In genomic region chr19:11818199-11819142, GRCm38 (mm10) we compare ENCODE assay signal across 8 mouse cellular contexts. TPM values are rescaled to one million over a fixed set of nuclear protein-coding genes. Genes with fewer than 3 reads are reported as not detected.
A peak's percentile ranks its signal among the peaks of the same experiment; 100 is the strongest.
DNase-seq lines count a peak whose midpoint lies in the region; ATAC-seq and TF ChIP-seq lines count a peak whose summit lies in the region.

No protein-coding gene starts in this region.

- peak; percentile 86 for ATAC-seq in forebrain, embryonic 13.5 days
- peak; percentile 72 for ATAC-seq in heart, postnatal 0 days (ENCODE audit: insufficient read depth, low read depth)
- peak; percentile 58 for ATAC-seq in liver, embryonic 15.5 days (ENCODE audit: insufficient read depth)
- ATAC-seq in neural tube, embryonic 11.5 days (ENCODE audit: insufficient read depth, low FRiP score, low TSS enrichment): peak; percentile 68

- TF ChIP-seq POLR2A in CH12.LX (IDR thresholded peaks at IDR 0.05; ENCODE audit: low read depth, low read length): no peak
- no peak for TF ChIP-seq POLR2A in brain, embryonic 14.5 days (IDR thresholded peaks at IDR 0.05; ENCODE audit: borderline replicate concordance, extremely low read depth, insufficient read depth, insufficient read length, poor library complexity, severe bottlenecking)

- peak overlapping the region; percentile 25 to 64 (median 48) for H3K4me3 ChIP-seq in CH12.LX (replicated peaks in 1 of 3; ENCODE audit: low read depth in 2 of 3, low read length in 2 of 3, poor library complexity in 1 of 3)
- peak overlapping the region; percentile 64 for H3K4me3 ChIP-seq in forebrain, embryonic 13.5 days
- H3K4me3 ChIP-seq in heart, postnatal 0 days (ENCODE audit: low read depth, low read length): peak overlapping the region; percentile 54
- H3K4me3 ChIP-seq in liver, embryonic 15.5 days (replicated peaks): peak overlapping the region; percentile 54
- H3K4me3 ChIP-seq in neural tube, embryonic 11.5 days (ENCODE audit: low read depth, low read length): peak overlapping the region; percentile 58

- no peak overlapping the region for H3K9ac ChIP-seq in CH12.LX (ENCODE audit: insufficient read depth, low read depth)
- peak overlapping the region; percentile 73 for H3K9ac ChIP-seq in forebrain, embryonic 13.5 days
- H3K9ac ChIP-seq in heart, postnatal 0 days (replicated peaks; ENCODE audit: low read depth, low read length): peak overlapping the region; percentile 34
- no peak overlapping the region; the same call in 1 of the 2 replicates for H3K9ac ChIP-seq in liver, embryonic 15.5 days
- peak overlapping the region; percentile 59 for H3K9ac ChIP-seq in neural tube, embryonic 11.5 days (ENCODE audit: low read length)

- H3K4me2 ChIP-seq in CH12.LX (ENCODE audit: insufficient read depth, low read depth, poor library complexity, severe bottlenecking): peak overlapping the region; percentile 95
- H3K4me2 ChIP-seq in forebrain, embryonic 13.5 days: peak overlapping the region; percentile 95
- peak overlapping the region; percentile 61 for H3K4me2 ChIP-seq in heart, postnatal 0 days (ENCODE audit: low read depth, low read length)
- peak overlapping the region; percentile 74 for H3K4me2 ChIP-seq in liver, embryonic 15.5 days
- H3K4me2 ChIP-seq in neural tube, embryonic 11.5 days (ENCODE audit: low read depth): peak overlapping the region; percentile 96

- no peaks in the 10 kb centered on the region for H3K36me3 ChIP-seq in CH12.LX (replicated peaks in 1 of 2; ENCODE audit: control insufficient read depth in 1 of 2, insufficient read depth in 1 of 2, low read length in 1 of 2)
- no peaks in the 10 kb centered on the region for H3K36me3 ChIP-seq in forebrain, embryonic 13.5 days (ENCODE audit: poor library complexity, severe bottlenecking)
- no peaks in the 10 kb centered on the region for H3K36me3 ChIP-seq in heart, postnatal 0 days (replicated peaks; ENCODE audit: control insufficient read depth, insufficient read depth, low read length)
- no peaks in the 10 kb centered on the region for H3K36me3 ChIP-seq in liver, embryonic 15.5 days (replicated peaks)
- H3K36me3 ChIP-seq in neural tube, embryonic 11.5 days (ENCODE audit: control insufficient read depth, insufficient read depth, low read length): no peaks in the 10 kb centered on the region

- TF ChIP-seq CTCF in CH12.LX (conservative IDR thresholded peaks at IDR 0.05 in 1 of 2, IDR thresholded peaks at IDR 0.05 in 1 of 2; ENCODE audit: low read depth in 2 of 2, low read length in 2 of 2): no peak
- no peak for TF ChIP-seq CTCF in brain, embryonic 14.5 days (IDR thresholded peaks at IDR 0.05; ENCODE audit: borderline replicate concordance, extremely low read depth, insufficient read depth, insufficient read length)
- TF ChIP-seq CTCF in heart, postnatal 0 days (IDR thresholded peaks at IDR 0.05; ENCODE audit: low read depth): no peak

- dilution Hi-C loops in CH12.LX (cut with MboI; ENCODE audit: extremely low pct_ligation_motif_present, extremely low pct_unique_long_range_greater_than_20kb, low sequenced_read_pairs): no loop called here

- no peak for TF ChIP-seq EP300 in CH12.LX (IDR thresholded peaks at IDR 0.05; ENCODE audit: low read length)
- TF ChIP-seq EP300 in heart, postnatal 0 days (IDR thresholded peaks at IDR 0.05; ENCODE audit: low read depth): no peak

- in situ Hi-C loops in CH12.LX (cut with MboI; ENCODE audit: low pct_ligation_motif_present, low pct_unique_long_range_greater_than_20kb, low sequenced_read_pairs): no loop called here

- DNase-seq in CH12.LX (ENCODE audit: extremely low read depth): peak; percentile 2
- DNase-seq in brain, embryonic 14.5 days (ENCODE audit: low read depth): peak; percentile 40
- DNase-seq in heart, postnatal 0 days (ENCODE audit: low spot score): peak; percentile 35
- DNase-seq in kidney, postnatal 25 days: peak; percentile 78 to 90
- peak; percentile 46 for DNase-seq in neural tube, embryonic 11.5 days (ENCODE audit: low spot score)
- peak; percentile 42 for DNase-seq in thymus, postnatal 14 days

- no peaks in the 10 kb centered on the region for H3K9me3 ChIP-seq in CH12.LX (replicated peaks; ENCODE audit: low read length)
- H3K9me3 ChIP-seq in forebrain, embryonic 13.5 days (replicated peaks): no peaks in the 10 kb centered on the region
- no peaks in the 10 kb centered on the region for H3K9me3 ChIP-seq in heart, postnatal 0 days (replicated peaks; ENCODE audit: control insufficient read depth, low read length)
- H3K9me3 ChIP-seq in liver, embryonic 15.5 days (replicated peaks): no peaks in the 10 kb centered on the region
- no peaks in the 10 kb centered on the region for H3K9me3 ChIP-seq in neural tube, embryonic 11.5 days (ENCODE audit: control insufficient read depth, low read length)

- no peak overlapping the region for H3K27ac ChIP-seq in CH12.LX (ENCODE audit: insufficient read depth, low read depth)
- no peak overlapping the region for H3K27ac ChIP-seq in forebrain, embryonic 13.5 days
- H3K27ac ChIP-seq in heart, postnatal 0 days (ENCODE audit: low read depth): peak overlapping the region; percentile 31
- H3K27ac ChIP-seq in liver, embryonic 15.5 days (replicated peaks): no peak overlapping the region
- H3K27ac ChIP-seq in neural tube, embryonic 11.5 days (ENCODE audit: low read depth, low read length): no peak overlapping the region

- H3K27me3 ChIP-seq in CH12.LX (replicated peaks): peaks cover 52% of the 10 kb centered on the region
- H3K27me3 ChIP-seq in forebrain, embryonic 13.5 days: peaks cover 51% of the 10 kb centered on the region
- H3K27me3 ChIP-seq in heart, postnatal 0 days (ENCODE audit: control insufficient read depth, insufficient read depth, low read length): no peaks in the 10 kb centered on the region
- H3K27me3 ChIP-seq in liver, embryonic 15.5 days: peaks cover 62% of the 10 kb centered on the region
- H3K27me3 ChIP-seq in neural tube, embryonic 11.5 days (ENCODE audit: control insufficient read depth, insufficient read depth, low read length): peaks cover 36% of the 10 kb centered on the region

- H3K4me1 ChIP-seq in CH12.LX (ENCODE audit: control insufficient read depth in 1 of 2, insufficient read depth in 2 of 2): peaks cover 0 to 10% of the 10 kb centered on the region in 2 experiments; a peak in 1 of 4 replicates
- H3K4me1 ChIP-seq in forebrain, embryonic 13.5 days: peaks cover 12% of the 10 kb centered on the region
- H3K4me1 ChIP-seq in heart, postnatal 0 days (ENCODE audit: control insufficient read depth, insufficient read depth): peaks cover 6% of the 10 kb centered on the region; the same call in 1 of the 2 replicates
- H3K4me1 ChIP-seq in liver, embryonic 15.5 days (replicated peaks): peaks cover 16% of the 10 kb centered on the region
- H3K4me1 ChIP-seq in neural tube, embryonic 11.5 days (ENCODE audit: control insufficient read depth, insufficient read depth, low read length): no peaks in the 10 kb centered on the region

- under 1% methylated on average over 64 of the region's 83 CpGs for WGBS in forebrain, embryonic 13.5 days
- under 1% methylated on average over 64 of the region's 83 CpGs for WGBS in heart, postnatal 0 days
- under 1% methylated on average over 80 of the region's 83 CpGs for WGBS in liver, embryonic 15.5 days (ENCODE audit: insufficient replicate concordance)
- WGBS in neural tube, embryonic 11.5 days: under 1% methylated on average over 63 of the region's 83 CpGs

- no peak for TF ChIP-seq RAD21 in CH12.LX (IDR thresholded peaks at IDR 0.05; ENCODE audit: low read depth, low read length)

- H3K79me2 ChIP-seq in CH12.LX (replicated peaks; ENCODE audit: control insufficient read depth, extremely low read depth, insufficient read depth, poor library complexity, severe bottlenecking): no peaks in the 10 kb centered on the region

RNA-seq across cellular contexts. Expression of gene Stx3, which starts 0.7 kb away (rescaled TPM):
- total RNA-seq in CH12.LX (2012; rRNA removed) (0.84 and 1.4 TPM in 2 replicates), CH12.LX (2014; rRNA removed) (0.16 TPM in 1 of 2 replicates, not detected in the other)
- polyA plus RNA-seq in CH12.LX (2012; ENCODE audit: insufficient read length, low read depth): 4.7 and 5.0 TPM in 2 replicates
- 29.7 and 35.7 TPM in 2 replicates for polyA plus RNA-seq in brain, embryonic 14.5 days (2012; rRNA removed)
- 6.5 and 8.2 TPM in 2 replicates for polyA plus RNA-seq in forebrain, embryonic 13.5 days (2015; fragmentation: Nextera tagmentation; extraction: Ambion mirVana)
- 8.0 and 10.6 TPM in 2 replicates for total RNA-seq in heart, postnatal 0 days (2014; rRNA removed; ENCODE audit: low replicate concordance)
- 6.0 and 6.3 TPM in 2 replicates for polyA plus RNA-seq in heart, postnatal 0 days (2015; fragmentation: Nextera tagmentation; extraction: Ambion mirVana)
- polyA plus RNA-seq in liver, embryonic 15.5 days (2015; fragmentation: Nextera tagmentation; extraction: Ambion mirVana): 1.7 TPM in 2 replicates
- 6.0 and 6.4 TPM in 2 replicates for polyA plus RNA-seq in neural tube, embryonic 11.5 days (2014; fragmentation: Nextera tagmentation; extraction: Ambion mirVana)

RNA-seq across cellular contexts. Expression of gene Olfr1417, which starts 20.5 kb away (rescaled TPM):
- not detected in 2 replicates for total RNA-seq in CH12.LX (2012; rRNA removed)
- not detected in 2 replicates for total RNA-seq in CH12.LX (2014; rRNA removed)
- polyA plus RNA-seq in CH12.LX (2012; ENCODE audit: insufficient read length, low read depth): not detected in 2 replicates
- 0.05 TPM in 1 of 2 replicates, not detected in the other for polyA plus RNA-seq in brain, embryonic 14.5 days (2012; rRNA removed)
- polyA plus RNA-seq in forebrain, embryonic 13.5 days (2015; fragmentation: Nextera tagmentation; extraction: Ambion mirVana): 0.12 TPM in 1 of 2 replicates, not detected in the other
- not detected in 2 replicates for total RNA-seq in heart, postnatal 0 days (2014; rRNA removed; ENCODE audit: low replicate concordance)
- polyA plus RNA-seq in heart, postnatal 0 days (2015; fragmentation: Nextera tagmentation; extraction: Ambion mirVana): not detected in 2 replicates
- polyA plus RNA-seq in liver, embryonic 15.5 days (2015; fragmentation: Nextera tagmentation; extraction: Ambion mirVana): not detected in 2 replicates
- polyA plus RNA-seq in neural tube, embryonic 11.5 days (2014; fragmentation: Nextera tagmentation; extraction: Ambion mirVana): not detected in 2 replicates

RNA-seq across cellular contexts. Expression of gene Olfr1418, which starts 42.4 kb away (rescaled TPM):
- total RNA-seq in CH12.LX (2012; rRNA removed) (not detected in 2 replicates), CH12.LX (2014; rRNA removed) (not detected in 2 replicates)
- not detected in 2 replicates for polyA plus RNA-seq in CH12.LX (2012; ENCODE audit: insufficient read length, low read depth)
- not detected in 2 replicates for polyA plus RNA-seq in brain, embryonic 14.5 days (2012; rRNA removed)
- polyA plus RNA-seq in forebrain, embryonic 13.5 days (2015; fragmentation: Nextera tagmentation; extraction: Ambion mirVana): not detected in 2 replicates
- total RNA-seq in heart, postnatal 0 days (2014; rRNA removed; ENCODE audit: low replicate concordance): not detected in 2 replicates
- not detected in 2 replicates for polyA plus RNA-seq in heart, postnatal 0 days (2015; fragmentation: Nextera tagmentation; extraction: Ambion mirVana)
- not detected in 2 replicates for polyA plus RNA-seq in liver, embryonic 15.5 days (2015; fragmentation: Nextera tagmentation; extraction: Ambion mirVana)
- not detected in 2 replicates for polyA plus RNA-seq in neural tube, embryonic 11.5 days (2014; fragmentation: Nextera tagmentation; extraction: Ambion mirVana)

RNA-seq across cellular contexts. Expression of gene Mrpl16, which starts 48.3 kb away (rescaled TPM):
- total RNA-seq in CH12.LX (2012; rRNA removed): 61.8 and 70.5 TPM in 2 replicates
- 74.7 and 77.3 TPM in 2 replicates for total RNA-seq in CH12.LX (2014; rRNA removed)
- 72.8 and 79.1 TPM in 2 replicates for polyA plus RNA-seq in CH12.LX (2012; ENCODE audit: insufficient read length, low read depth)
- polyA plus RNA-seq in brain, embryonic 14.5 days (2012; rRNA removed): 28.6 and 31.2 TPM in 2 replicates
- 46.1 and 48.2 TPM in 2 replicates for polyA plus RNA-seq in forebrain, embryonic 13.5 days (2015; fragmentation: Nextera tagmentation; extraction: Ambion mirVana)
- 32.2 and 49.9 TPM in 2 replicates for total RNA-seq in heart, postnatal 0 days (2014; rRNA removed; ENCODE audit: low replicate concordance)
- 97.6 and 99.1 TPM in 2 replicates for polyA plus RNA-seq in heart, postnatal 0 days (2015; fragmentation: Nextera tagmentation; extraction: Ambion mirVana)
- 28.0 and 33.6 TPM in 2 replicates for polyA plus RNA-seq in liver, embryonic 15.5 days (2015; fragmentation: Nextera tagmentation; extraction: Ambion mirVana)
- polyA plus RNA-seq in neural tube, embryonic 11.5 days (2014; fragmentation: Nextera tagmentation; extraction: Ambion mirVana): 48.6 and 52.3 TPM in 2 replicates

RNA-seq across cellular contexts. Expression of gene Olfr1419, which starts 56.4 kb away (rescaled TPM):
- total RNA-seq in CH12.LX (2012; rRNA removed): not detected in 2 replicates
- not detected in 2 replicates for total RNA-seq in CH12.LX (2014; rRNA removed)
- polyA plus RNA-seq in CH12.LX (2012; ENCODE audit: insufficient read length, low read depth): not detected in 2 replicates
- polyA plus RNA-seq in brain, embryonic 14.5 days (2012; rRNA removed): 0.05 TPM in 2 replicates
- polyA plus RNA-seq in forebrain, embryonic 13.5 days (2015; fragmentation: Nextera tagmentation; extraction: Ambion mirVana): not detected in 2 replicates
- total RNA-seq in heart, postnatal 0 days (2014; rRNA removed; ENCODE audit: low replicate concordance): not detected in 2 replicates
- polyA plus RNA-seq in heart, postnatal 0 days (2015; fragmentation: Nextera tagmentation; extraction: Ambion mirVana): not detected in 2 replicates
- not detected in 2 replicates for polyA plus RNA-seq in liver, embryonic 15.5 days (2015; fragmentation: Nextera tagmentation; extraction: Ambion mirVana)
- not detected in 2 replicates for polyA plus RNA-seq in neural tube, embryonic 11.5 days (2014; fragmentation: Nextera tagmentation; extraction: Ambion mirVana)

Comparison
In these comparisons a context has a peak if more than half of its experiments do, and no peak if none do; other contexts are left out.
1. DNase-seq: peak in every context shown above with its lines; median percentile 84 in kidney, postnatal 25 days; 46 in neural tube, embryonic 11.5 days; 42 in thymus, postnatal 14 days; 40 in brain, embryonic 14.5 days; 35 in heart, postnatal 0 days; 2 in CH12.LX.
2. H3K9ac ChIP-seq: peak in forebrain, embryonic 13.5 days (single experiment), heart, postnatal 0 days (single experiment) and neural tube, embryonic 11.5 days (single experiment); none in CH12.LX (single experiment) and liver, embryonic 15.5 days (single experiment).
3. Peak in every context shown above with its lines, with median percentiles within 50 percentile points of each other: H3K4me2 ChIP-seq, H3K4me3 ChIP-seq and ATAC-seq.